Mouse (Mus musculus) kidney, adult 11 months (tissue): ENCODE results near the gene Tgds.
A peak's percentile ranks its signal among the peaks of the same experiment; 100 is the strongest.
"Not testable (repeated sequence)": the region's sequence is repeated elsewhere in the genome, so short reads cannot be mapped to it uniquely, and the experiment has no call there.

Experiments
- DNase-seq: peaks from one replicate; pipeline ENCODE4 v3.0.0; 2022

Gene Tgds

DNA sequence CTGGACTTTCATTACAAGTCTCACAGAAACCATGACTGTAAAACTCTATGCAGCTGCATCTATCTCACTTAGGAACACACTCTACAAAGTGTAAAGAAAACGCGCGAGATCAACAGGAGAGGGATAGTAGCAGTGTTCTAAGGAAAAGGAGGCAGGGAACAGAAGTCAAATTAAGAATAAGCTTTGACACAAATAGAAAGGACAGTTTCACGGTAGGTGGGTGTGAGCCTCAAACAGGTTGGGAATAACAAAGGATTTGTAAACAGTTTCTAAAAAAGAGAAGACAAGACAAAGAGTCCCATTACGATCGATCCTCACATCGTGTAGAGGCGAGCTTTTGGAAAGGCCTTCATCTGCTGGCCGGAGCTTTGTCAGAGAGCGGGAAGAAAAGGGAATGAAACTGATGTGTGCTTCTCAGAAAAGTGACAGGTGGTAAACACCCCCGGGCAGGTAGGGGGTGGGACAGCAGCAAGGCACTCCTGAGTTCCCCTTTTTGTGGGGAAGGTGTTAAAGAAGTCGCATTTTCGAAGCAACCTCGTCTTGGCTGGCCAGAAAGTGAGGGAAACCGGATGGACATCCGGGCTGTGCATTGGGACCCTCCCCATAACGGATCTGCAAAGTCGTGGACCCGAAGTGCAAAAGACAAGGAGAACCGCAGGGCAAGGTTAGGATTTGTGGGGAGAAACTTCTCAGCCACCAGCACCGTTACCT is 469 bp downstream of the Tgds start:
- no peak for DNase-seq

DNA sequence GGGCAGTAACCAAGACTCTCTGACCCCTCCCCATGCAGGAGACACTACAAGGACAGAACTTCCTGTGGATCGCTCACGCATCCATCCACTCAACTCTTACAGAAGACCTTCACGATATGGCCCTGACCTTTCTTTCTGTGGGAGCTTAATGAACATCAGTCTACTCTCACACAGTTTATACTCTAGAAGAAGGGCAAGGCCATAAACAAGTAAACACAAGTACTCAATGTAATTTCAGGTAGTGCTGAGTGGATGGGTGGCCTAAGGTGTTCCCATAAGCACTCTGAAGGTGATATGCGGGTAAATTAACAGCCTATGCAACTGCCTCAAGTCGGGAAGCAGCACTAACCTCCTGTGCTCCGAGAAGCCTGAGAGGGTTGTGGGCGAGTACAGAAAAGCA is 1.1 kb downstream of the Tgds start:
- DNase-seq, result no peak

- DNase-seq, result no peak
Observed at GRCm38 (mm10) chr14:118126301-118126700, 6.3 kb downstream of the Tgds start.

- DNase-seq, result no peak
Observed at GRCm38 (mm10) chr14:118124771-118125170, 7.8 kb downstream of the Tgds start.

- DNase-seq, result no peak
Observed at GRCm38 (mm10) chr14:118124129-118124528, 8.4 kb downstream of the Tgds start.

DNA sequence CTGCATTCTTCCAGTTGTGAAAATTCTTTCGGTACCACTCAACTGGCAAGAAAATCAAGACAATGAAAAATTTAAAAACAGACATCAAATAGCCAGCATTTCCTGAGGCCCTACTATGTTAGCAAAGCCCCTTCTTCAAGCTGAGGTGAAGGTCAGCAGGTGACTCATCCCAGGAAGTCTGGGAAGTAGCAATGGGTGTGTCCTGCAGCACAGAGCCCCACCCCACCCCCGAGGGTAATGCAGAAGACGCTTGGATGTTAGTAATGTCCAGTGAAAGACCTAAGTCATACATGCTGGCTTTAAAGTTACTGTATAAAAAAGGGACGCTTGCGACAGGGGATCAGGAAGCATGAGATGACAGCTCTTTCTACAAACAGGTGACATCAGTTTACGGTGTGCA is 19.4 kb downstream of the Tgds start:
- DNase-seq, result no peak

DNA sequence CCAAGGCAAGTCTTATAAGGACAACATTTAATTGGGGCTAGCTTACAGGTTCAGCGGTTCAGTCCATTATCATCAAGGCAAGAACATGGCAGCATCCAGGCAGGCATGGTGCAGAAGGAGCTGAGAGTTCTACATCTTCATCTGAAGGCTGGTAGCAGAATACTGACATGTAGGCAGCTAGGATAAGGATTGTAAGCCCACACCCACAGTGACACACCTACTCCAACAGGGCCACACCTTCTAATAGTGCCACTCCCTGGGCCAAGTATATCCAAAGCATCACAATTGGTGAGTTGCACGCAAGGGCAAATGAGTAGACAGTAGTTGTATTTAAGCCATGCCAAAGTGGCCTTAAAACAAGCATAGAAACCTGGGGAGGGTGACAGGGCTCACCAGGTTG is 25.1 kb downstream of the Tgds start:
- DNase-seq, result not testable (repeated sequence)

DNA sequence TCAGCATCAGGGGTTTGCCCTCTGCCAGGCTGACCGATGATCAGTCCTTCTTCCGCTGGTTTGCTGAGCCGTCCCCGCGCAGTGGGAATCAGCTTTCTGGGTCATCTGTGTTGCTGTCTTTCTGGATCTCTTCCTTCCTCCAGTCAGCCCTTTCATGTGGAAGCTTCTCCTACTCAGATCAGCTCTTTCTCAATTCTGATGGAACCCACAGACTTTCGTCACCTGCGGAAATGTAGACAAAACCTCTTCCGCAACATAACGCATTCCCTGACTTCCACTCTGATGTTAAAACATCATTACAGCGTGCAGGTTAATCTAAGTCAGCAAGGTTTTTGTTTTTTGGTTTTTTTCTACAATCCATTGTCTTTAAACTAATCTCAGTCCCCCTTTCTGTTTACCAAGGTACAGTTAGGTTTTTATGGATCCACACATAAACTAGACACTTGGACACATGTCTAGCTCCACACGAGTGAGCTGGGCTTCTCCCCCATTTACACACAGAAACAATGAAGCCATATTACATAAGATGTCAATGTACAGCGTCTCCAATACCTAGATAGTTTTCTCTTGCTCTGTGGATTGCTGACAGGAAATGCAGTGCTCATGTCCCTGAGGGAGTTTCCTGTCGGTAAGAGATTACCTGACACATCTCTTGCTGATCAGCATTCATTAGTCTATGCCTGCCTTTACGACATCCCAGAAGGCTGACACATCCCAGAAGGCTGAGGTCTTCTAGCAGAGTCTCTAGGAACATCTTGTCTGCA is 31.1 kb downstream of the Tgds start:
- DNase-seq, result no peak

DNA sequence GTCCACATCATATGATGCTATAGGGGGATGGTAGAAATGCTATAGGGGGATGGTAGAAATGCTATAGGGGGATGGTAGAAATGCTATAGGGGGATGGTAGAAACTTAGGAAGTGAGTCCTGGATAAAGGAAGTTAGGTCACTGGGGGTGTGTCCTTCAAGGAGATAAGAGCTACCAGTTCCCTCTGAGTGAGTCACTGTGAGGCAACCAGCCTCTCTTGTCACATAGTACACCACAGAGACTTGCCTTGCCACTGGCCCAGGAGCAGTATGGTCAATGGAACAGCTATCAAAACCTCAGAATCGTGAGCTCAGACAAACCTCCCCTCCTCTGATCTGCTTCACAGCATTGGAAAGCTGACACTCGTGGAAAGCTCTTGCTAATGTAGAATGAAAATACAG is 34.3 kb downstream of the Tgds start:
- DNase-seq, result no peak

GRCm38 (mm10) chr14:118089806-118090392 is 42.7 kb downstream of the Tgds start:
- no peak for DNase-seq

DNA sequence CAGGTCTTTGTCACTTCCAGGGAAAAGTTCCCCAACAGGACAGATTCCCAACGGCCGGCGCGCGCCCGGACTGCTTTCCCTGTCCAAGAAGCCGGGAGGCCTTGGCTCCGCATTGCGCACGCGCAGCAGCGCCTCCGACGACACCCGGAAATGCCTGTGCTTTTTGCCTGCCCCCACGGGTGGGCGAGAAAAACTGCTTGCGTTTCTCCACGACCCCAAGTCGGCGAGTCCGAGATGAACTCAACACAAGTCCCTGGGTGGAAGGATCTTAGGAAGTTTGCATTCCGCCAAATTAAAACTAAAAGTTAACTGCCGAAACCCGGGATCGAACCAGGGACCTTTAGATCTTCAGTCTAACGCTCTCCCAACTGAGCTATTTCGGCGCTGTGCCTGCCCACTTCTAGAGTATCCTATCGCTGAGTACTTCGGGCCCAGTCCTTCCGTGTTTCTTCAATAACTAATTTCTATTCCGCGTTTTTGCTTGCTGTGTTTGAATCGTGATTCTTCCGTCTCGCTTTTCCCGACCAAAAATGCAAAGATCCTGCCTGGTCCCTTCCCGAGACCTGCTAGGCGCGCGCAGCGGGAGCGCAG is 43.2 kb downstream of the Tgds start:
- DNase-seq, result peak; percentile 89

DNA sequence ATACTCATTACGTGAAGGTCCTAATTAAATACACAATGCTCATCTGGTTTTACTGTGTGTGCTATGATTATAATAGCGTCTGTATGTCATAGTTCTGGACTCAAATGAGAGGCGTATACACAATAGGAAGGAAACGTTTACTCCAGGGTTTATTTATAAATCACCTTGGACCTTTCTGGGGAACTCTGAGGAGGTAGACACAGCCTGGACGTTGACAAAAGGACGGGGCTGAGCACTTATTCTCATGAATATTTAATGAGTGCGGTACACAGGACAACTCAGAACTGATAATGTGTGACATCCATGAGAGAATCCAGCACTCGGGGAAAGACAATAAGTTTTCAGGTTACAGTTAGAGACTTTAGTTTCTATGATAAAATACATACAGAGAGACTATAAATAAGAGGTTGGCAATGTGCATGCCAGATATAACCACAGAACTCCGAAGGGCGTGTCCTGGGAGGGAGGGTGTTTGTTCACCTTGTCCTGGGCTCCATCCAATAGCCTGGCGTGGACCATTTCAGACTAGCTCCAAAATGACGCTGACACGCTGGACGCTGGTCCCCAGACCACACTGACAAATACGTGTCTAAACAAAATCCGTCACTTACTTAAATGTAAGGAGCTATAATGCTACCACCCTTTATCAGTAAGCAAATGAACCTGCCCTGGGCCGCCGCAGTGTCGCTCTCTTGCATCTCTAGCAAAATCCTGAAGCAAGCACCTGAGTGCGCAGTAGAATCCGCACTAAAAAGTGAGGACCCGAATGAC is 43.9 kb downstream of the Tgds start:
- DNase-seq, result no peak

DNA sequence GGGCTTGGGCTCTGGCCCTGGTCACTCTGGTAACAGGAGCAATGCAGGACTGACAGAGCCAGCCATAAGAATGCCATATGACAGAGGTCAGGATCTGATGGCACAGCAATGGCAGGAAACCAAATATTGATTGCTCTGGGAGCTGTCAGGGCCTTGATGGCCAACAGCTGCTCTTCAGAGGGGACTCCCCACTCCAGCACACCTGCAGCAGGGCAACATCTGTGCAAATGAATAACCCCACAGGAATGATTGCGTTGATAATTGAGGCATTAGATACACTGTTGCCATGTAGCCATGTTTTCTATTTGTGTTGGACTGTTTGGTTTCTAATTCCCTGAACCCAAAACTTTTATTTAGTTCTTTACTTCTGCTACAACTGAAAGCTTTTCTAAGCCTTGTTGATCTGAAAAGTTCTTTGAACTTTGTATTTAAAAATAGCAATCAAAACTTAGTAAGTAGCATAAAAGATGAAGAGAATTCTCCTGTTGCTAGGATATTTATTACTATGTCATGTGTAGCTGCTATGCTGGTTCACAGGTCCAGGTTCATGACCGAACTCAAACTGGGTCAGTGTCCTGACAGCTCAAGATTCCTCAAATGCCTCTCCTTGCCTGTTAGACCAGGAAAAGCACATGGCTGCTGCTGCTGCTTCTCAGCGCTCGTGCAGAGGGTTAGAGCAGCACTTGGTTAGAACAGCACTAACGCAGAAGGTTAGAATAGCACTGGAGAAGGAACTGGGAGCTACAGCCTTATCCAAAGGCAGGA is 46.1 kb downstream of the Tgds start:
- no peak for DNase-seq

- DNase-seq, result no peak
Observed at GRCm38 (mm10) chr14:118083851-118084250, 48.7 kb downstream of the Tgds start.

DNA sequence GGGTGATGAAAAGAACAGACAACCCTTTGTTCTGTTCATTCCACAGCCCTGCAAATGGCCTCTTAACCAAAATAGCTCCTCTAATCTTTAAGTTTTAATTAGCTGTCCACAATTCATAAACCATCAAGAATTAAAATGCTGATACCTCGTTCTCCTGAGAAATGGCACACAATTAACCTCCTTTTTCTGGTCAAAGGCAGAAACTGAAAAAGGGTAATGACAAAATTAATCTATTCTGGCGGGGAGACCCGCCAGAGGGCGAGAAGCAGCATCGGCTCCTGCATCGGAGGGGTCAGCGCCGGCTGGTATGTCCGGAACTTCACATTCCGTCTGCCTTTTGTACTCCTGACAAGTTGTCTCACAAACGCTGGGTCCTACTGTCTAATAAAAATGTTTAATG is 51.9 kb downstream of the Tgds start:
- no peak for DNase-seq

- DNase-seq, result no peak
Observed at GRCm38 (mm10) chr14:118070100-118070499, 62.5 kb downstream of the Tgds start.

GRCm38 (mm10) chr14:118069439-118070079 is 63.0 kb downstream of the Tgds start:
- DNase-seq, result no peak
